Mouse (Mus musculus) kidney, adult 2 months (tissue): ENCODE measurements at regions not wholly inside any gene's neighbourhood (a gene's known extent, or its start where the extent isn't known, plus 50 kb on each side); places are given as distances from the start of the nearest gene placed in this dataset.

Experiments used
- DNase-seq: peaks from one replicate; pipeline ENCODE4 v3.0.0; 2021
- H3K27ac ChIP-seq: fragments of 200-500 bp; 2 replicates; pipeline ENCODE4 v1.5.1; 2012; ENCODE audit warnings: low read depth, low read length, control low read depth, inconsistent platforms; ENCODE audit not compliant: insufficient read depth
- H3K27me3 ChIP-seq: fragments of 200-500 bp; replicated peaks from 2 replicates; pipeline ENCODE4 v1.6.1; 2012; ENCODE audit warnings: mild to moderate bottlenecking, moderate library complexity, low read length, inconsistent platforms; ENCODE audit not compliant: control insufficient read depth, insufficient read depth
- H3K36me3 ChIP-seq: fragments of 200-500 bp; 2 replicates; pipeline ENCODE4 v1.6.1; 2012; ENCODE audit warnings: mild to moderate bottlenecking, moderate library complexity, low read length, inconsistent platforms; ENCODE audit not compliant: control insufficient read depth, insufficient read depth
- H3K4me1 ChIP-seq: fragments of 200-500 bp; 2 replicates; pipeline ENCODE4 v1.6.1; 2011; ENCODE audit warnings: low read length; ENCODE audit not compliant: control insufficient read depth, insufficient read depth
- H3K4me3 ChIP-seq: fragments of 200-500 bp; 2 replicates; pipeline ENCODE4 v1.5.1; 2011; ENCODE audit warnings: mild to moderate bottlenecking, low read depth, low read length, control low read depth; ENCODE audit not compliant: insufficient read depth
- CTCF ChIP-seq: fragments of 200-500 bp; conservative IDR thresholded peaks from 2 replicates; pipeline ENCODE4 v1.5.1; 2011; ENCODE audit warnings: low read depth, mild to moderate bottlenecking, control low read depth, low read length, moderate library complexity, mixed read lengths; ENCODE audit not compliant: insufficient read depth, insufficient read length
- POLR2A ChIP-seq: fragments of 200-500 bp; IDR thresholded peaks from one replicate; pipeline ENCODE4 v1.6.1; 2011; ENCODE audit warnings: low read depth, low read length, control low read depth
- whole genome bisulfite sequencing: fragments of 180-500 bp; shearing (Covaris S2); methylation state at CpG from one replicate; pipeline ENCODE4 v1.1.7; 2018; 5-methylcytosine and 5-hydroxymethylcytosine counted together

DNA sequence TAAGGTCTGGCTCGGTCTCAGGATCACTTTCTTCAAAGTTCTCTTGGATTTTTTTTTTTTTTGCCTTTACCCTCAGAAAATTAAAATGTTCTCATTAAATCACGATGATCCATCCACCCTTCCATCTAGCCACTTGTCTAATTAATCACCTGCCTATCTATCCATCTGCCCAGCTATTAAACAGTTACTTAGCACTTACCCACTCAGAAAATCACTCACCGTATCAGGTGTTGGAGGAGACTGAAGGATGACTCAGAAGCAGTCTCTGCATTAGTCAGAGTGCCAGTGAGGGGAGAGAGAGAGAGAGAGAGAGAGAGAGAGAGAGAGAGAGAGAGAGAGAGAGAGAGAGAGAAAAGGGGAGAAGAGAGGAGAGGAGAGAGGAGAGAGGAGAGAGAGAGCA is 134.1 kb downstream of the 4930564D02Rik start:
- 34% methylated on average over 3 of the region's 3 CpGs for WGBS
- no peak for TF ChIP-seq CTCF
- TF ChIP-seq POLR2A = no peak
- Histone ChIP-seq H3K4me1 (no peaks in the 10 kb centered on the region), H3K4me3 (no peak overlapping the region), H3K27ac (no peak overlapping the region), H3K36me3 (no peaks in the 10 kb centered on the region), H3K27me3 (no peaks in the 10 kb centered on the region)
- DNase-seq = no peak

DNA sequence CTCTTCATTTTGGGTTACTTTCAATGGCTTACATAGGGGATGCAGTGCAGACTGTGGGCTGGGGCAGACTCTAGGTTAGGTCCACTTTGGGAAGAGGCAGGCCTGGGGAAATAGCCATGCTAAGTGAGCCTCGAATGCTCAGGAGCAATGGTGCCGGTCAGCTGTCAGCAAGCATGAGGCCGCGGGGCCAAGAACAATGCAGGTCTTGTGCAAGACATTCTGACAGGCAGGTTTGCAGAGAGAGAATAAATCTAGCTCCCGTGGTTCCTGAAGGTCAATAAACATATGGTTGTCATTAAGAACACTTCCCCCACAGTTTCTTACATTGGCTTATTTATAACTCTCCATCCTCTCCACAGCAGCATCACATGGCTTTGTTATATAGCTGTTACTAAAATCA is 142.5 kb downstream of the 4930564D02Rik start:
- TF ChIP-seq CTCF (no peak), POLR2A (no peak)
- H3K36me3 ChIP-seq = no peaks in the 10 kb centered on the region
- H3K4me3 ChIP-seq = no peak overlapping the region
- DNase-seq = no peak
- WGBS = 50% methylated on average over 5 of the region's 5 CpGs
- no peaks in the 10 kb centered on the region for H3K27me3 ChIP-seq
- no peaks in the 10 kb centered on the region for H3K4me1 ChIP-seq
- H3K27ac ChIP-seq = no peak overlapping the region

DNA sequence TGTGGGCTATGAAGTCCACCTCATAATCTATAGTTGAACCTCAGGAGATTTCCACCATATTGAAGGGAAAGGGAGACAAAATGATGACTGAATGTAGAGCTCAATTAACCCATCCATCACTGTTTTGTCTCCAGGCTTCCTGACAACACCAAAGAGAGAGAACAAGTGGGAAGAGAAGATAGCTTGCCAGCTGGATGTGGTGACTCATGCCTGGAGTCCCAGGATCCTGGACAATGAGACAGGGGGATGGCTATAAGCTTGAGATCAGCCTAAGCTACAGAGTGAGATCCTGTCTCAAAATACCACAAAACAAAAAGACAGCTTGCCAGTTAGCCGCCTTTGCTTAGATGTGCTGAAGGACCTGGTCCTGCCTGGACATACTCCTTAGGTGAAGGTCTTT is 144.4 kb downstream of the 4930564D02Rik start:
- H3K27ac ChIP-seq = no peak overlapping the region
- no peaks in the 10 kb centered on the region for H3K27me3 ChIP-seq
- H3K4me1 ChIP-seq = no peaks in the 10 kb centered on the region
- H3K36me3 ChIP-seq = no peaks in the 10 kb centered on the region
- no peak for DNase-seq
- TF ChIP-seq POLR2A = no peak
- WGBS = 88% methylated on average over 1 of the region's 1 CpGs
- H3K4me3 ChIP-seq = no peak overlapping the region

DNA sequence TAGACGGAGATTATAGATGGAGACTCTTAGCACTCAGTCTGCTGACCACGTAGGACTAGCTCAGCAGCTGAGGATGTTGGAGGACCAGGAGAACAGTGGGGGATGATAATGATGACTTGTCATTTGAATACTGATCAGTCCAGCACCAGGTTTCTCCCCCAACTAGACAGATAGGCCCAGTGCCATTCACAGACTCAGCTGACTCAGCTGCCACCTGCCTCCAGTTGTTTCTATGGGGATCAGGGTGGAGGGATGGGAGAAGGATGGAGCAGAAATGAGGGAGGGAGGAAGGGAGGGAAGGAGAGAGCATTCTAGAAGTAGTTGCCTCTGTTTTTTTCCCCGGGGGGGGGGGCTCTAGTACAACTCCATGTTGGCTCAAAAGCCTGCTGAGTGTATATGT is 145.1 kb downstream of the 4930564D02Rik start:
- no peaks in the 10 kb centered on the region for H3K27me3 ChIP-seq
- no peaks in the 10 kb centered on the region for H3K4me1 ChIP-seq
- no peak for DNase-seq
- no peak overlapping the region for H3K4me3 ChIP-seq
- WGBS = 71% methylated on average over 3 of the region's 3 CpGs
- TF ChIP-seq CTCF = no peak
- no peak for TF ChIP-seq POLR2A
- no peak overlapping the region for H3K27ac ChIP-seq
- H3K36me3 ChIP-seq = no peaks in the 10 kb centered on the region

DNA sequence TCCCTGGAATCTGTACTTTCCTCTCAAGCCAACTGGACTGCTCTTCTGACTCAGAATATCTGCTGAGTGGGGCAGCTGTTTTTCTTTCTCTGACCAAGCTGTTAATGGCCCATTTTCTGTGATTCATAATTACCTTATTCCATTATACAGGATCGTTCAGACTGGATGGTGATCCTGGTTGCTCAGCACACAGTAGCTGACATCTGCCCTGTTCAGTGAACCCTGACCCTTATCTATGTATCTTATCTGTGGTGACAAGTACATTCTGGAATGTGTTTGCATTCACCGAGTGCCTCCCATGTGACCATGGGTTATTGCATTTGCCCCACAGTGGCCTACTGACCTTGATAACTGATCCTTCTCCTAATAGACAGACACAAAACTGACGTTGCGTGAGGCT is 148.2 kb downstream of the 4930564D02Rik start:
- Histone ChIP-seq H3K4me3 (no peak overlapping the region), H3K27ac (no peak overlapping the region), H3K4me1 (no peaks in the 10 kb centered on the region), H3K27me3 (no peaks in the 10 kb centered on the region), H3K36me3 (no peaks in the 10 kb centered on the region)
- no peak for DNase-seq
- no peak for TF ChIP-seq CTCF
- no peak for TF ChIP-seq POLR2A
- 35% methylated on average over 4 of the region's 4 CpGs for WGBS

DNA sequence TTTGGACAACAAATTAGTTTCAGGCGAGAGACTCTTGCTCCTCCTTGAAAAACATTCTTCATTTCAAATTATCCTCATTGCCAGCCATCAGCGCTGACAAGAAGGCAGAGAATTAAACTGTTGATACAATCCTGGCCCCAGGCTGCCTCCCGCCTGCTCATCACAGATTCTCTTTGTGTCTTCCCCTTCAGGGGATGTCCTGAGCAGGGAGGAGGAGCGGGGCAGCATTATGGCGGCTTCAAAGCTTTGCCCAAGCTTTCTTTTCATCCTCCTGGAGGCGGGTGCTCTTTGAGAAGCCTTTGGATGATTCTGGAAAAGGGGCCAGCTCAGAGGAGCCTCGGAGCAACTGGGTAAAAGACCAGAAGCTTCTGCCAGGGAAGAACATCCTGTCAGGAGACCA is 149.1 kb downstream of the 4930564D02Rik start:
- no peak for DNase-seq
- WGBS = 66% methylated on average over 7 of the region's 7 CpGs
- TF ChIP-seq CTCF (no peak), POLR2A (no peak)
- no peaks in the 10 kb centered on the region for H3K4me1 ChIP-seq
- H3K36me3 ChIP-seq = no peaks in the 10 kb centered on the region
- H3K27ac ChIP-seq = no peak overlapping the region
- no peak overlapping the region for H3K4me3 ChIP-seq
- no peaks in the 10 kb centered on the region for H3K27me3 ChIP-seq

DNA sequence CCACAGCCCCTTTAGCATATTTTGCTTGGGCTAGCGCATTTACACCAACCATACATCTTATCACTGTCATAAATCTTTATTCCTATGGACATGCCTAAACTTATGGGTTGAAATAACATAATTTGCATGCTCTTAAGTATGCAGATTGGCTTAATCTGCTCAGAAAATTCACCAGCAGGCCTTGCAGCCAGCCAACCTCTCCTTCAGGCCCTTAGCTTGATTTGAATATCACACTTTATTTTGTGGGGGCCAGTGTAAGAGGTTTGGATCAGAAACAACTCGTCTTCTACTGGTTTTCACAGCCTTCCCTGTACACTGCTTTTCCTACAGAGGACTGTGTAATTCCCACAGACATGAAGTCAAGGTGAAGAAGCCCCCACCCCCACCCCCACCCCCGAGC is 153.0 kb downstream of the 4930564D02Rik start:
- no peaks in the 10 kb centered on the region for H3K36me3 ChIP-seq
- no peak for TF ChIP-seq CTCF
- TF ChIP-seq POLR2A = no peak
- H3K27me3 ChIP-seq = no peaks in the 10 kb centered on the region
- no peak overlapping the region for H3K4me3 ChIP-seq
- no peak overlapping the region for H3K27ac ChIP-seq
- 75% methylated on average over 3 of the region's 3 CpGs for WGBS
- H3K4me1 ChIP-seq = no peaks in the 10 kb centered on the region
- no peak for DNase-seq

DNA sequence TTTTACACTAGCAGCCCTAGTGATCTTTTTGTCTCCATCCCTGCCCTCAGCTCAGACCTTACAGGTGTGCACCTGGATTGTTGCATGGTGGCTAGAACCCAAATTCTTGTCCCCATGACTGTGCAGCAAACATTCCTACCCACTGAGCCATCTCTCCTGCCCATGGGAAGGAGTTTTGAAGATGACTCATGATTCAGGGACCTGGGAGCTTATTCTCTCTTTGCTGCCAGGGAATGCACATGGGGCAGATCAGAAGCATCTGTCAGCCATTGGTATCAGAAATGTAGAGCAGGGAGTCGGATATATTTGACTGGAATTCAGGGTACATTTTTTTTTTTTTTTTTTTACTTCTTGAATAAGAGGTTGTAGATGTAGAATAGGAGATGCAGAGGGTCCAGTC is 154.0 kb downstream of the 4930564D02Rik start:
- Histone ChIP-seq H3K27ac (no peak overlapping the region), H3K27me3 (no peaks in the 10 kb centered on the region), H3K36me3 (no peaks in the 10 kb centered on the region), H3K4me3 (no peak overlapping the region), H3K4me1 (no peaks in the 10 kb centered on the region)
- no peak for DNase-seq
- no peak for TF ChIP-seq CTCF
- no peak for TF ChIP-seq POLR2A
- 83% methylated on average over 1 of the region's 1 CpGs for WGBS

DNA sequence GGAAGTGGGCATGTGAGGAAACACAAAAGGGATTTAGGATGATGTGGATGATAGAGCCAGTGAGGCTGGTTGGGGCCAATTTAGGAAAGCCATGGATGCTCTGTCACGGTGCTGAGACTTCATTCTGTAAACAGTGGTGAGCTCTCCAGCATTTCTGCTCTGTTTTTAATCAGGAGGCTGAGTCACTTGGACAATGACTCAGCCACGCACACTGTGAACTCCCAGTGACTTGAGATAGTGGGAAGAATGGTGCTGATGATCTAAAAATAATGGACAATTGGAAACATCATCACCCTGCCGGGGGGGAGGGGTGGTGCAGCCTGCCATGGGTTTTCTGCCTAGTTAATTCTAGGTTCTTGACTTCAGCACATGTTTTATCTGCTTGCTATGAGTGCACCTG is 156.3 kb downstream of the 4930564D02Rik start:
- no peak overlapping the region for H3K27ac ChIP-seq
- H3K4me3 ChIP-seq = no peak overlapping the region
- no peaks in the 10 kb centered on the region for H3K4me1 ChIP-seq
- WGBS = 56% methylated on average over 3 of the region's 3 CpGs
- TF ChIP-seq POLR2A (no peak), CTCF (no peak)
- H3K27me3 ChIP-seq = no peaks in the 10 kb centered on the region
- no peak for DNase-seq
- H3K36me3 ChIP-seq = no peaks in the 10 kb centered on the region
